Mouse (Mus musculus): Measurements from ENCODE around the gene Rcan1.

The Rcan1 gene

DNA sequence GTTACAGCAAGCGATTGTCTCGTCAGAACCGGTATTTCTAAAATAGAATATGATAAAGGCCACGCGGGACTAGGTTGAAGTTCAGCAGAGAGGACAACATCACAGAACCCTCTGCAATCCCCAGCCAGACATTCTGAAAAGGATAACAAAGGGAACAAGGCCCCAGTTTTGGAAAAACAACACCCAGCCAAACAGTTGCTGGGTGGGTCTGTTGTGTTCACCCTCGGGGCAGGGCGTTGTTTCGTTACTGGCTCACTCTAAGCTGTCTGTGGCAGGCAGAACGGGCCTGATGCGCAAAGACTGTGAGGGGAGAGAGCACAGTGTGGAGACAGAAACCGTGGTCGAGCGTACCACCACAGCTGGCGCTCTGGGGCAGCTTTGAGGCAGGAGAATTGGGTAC lies 2.2 kb downstream of the Rcan1 start:
- DNase-seq (ENCODE audit: low read depth, low spot score), result peak; percentile 72

DNA sequence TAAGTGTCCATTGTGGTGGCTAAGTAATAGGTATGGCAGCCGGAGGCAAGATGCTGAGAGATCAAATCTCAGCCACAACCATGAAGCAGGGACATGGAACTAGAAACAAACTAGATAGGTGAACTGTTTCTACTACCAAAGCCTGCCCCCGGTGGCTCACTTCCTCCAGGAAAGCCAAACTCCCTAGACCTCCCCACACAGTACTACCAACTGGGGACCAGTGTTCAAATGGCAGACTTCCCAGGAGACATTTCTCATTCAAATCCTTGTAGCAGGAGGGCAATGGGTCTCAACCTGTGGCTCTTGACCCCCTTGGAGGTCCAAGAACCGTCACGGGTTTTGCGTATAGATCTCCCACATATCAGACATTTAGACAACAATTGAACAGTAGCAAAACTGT lies 3.6 kb downstream of the Rcan1 start:
- no peak for DNase-seq (ENCODE audit: low read depth, low spot score)

DNA sequence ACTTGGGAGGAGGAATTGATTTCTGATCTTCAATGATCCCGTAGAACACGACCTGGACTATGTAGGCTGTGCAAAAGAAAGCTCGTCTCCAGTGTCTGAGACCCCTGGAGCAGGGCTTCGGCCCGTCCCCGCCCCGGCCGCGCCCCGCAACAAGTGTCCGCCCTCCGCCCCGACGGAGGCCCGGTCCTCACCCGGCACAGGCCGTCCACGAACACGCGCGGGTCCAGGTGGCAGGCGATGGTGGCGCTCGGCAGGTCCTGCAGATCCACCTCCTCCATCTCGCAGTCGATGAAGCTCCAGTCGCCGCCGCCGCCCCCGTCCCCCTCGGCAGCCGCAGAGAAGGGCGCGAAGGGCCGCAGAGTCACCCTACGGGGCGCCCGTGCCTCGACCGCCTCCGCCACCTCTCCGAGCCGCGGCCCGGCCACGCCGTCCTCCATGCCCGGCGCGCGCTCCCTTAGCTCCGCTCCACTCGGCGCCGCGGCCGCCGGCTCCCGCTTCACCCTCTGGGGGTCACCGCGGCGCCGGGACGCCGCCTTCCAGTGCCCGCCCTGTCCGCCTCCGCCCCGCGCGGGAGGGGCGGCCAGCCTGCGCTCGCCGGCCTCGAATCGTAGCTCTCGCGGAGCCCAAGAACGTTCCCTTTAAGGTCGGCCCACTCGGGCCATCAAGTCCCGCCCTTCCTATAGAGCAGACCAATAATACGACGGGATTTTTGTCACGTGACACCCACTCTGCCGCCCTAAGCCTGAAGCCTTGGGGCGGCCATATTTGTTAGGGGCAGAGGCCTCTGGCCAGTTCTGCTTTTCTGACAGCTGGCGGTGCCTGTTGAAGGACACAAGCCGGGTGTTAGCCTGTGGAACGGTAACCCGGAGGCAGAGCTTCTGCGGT lies 4.8 kb downstream of the Rcan1 start:
- DNase-seq (ENCODE audit: low read depth, low spot score), result peak; percentile 92

DNA sequence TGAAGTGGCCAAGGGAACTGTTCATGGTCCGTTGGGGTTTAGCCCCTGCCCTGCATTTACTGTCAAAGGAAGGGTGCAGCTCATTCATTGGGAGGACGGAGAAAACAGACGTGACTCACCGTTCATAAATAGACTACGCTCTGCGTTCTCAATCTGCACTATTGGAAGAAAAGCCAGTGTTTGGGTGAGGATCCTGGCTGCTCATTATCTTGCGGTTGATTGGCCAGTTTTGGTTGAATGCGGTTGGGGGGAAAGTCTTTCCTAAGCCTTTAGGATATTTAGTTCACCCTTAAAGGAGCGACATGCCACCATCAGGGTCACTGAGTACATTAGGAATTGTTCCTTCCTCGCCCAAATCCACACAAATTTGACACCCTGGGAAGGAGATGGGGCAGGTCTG lies 5.4 kb downstream of the Rcan1 start:
- no peak for DNase-seq (ENCODE audit: low read depth, low spot score)

DNA sequence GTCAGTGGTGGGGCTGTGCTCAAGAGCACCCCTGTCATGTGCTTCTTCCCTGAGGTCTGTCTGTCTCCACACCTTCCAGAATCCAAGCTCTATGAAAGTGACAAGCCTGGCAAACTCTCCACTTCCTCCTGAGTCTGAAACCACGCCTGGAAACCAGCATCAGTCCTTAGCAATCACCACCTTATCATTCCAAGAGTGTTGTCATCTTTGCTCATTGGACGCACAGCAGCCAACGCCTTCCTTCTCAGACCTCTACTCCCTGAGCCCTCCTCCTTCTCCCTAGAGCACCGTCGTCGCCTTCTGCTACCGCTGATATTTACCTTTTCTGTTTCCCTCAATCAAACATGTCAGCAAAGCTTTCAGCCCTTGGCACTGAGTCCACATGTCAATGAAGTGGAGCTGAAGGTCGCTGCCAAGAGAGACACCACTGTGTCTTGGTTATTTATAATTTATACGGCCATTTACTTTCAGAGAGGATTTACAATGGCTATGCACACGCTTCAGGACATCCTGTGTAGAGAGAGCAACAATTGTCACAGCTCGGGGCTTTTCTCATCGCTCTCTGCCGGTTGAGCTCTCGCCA lies 6.2 kb downstream of the Rcan1 start:
- no peak for DNase-seq (ENCODE audit: low read depth, low spot score)

DNA sequence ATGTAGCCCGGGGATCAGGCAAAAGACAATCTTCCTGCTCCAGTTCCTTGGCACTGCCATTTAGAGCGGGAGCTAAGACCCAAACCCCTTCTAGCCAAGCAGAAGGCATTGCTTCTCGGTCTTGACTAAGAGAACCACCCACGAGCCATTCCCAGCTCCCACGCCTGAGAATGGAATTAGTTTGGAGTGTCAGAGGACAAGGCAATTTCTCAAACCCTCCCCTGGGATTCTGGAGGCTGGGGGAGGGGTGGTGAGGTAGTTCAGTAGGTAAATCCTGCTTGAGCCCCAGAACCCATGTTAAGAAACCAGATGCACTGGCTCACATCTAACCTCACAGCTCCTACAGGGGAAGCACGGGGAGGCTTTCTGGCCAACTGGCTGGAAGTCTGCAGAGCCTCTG lies 9.3 kb downstream of the Rcan1 start:
- DNase-seq (ENCODE audit: low read depth, low spot score), result no peak

DNA sequence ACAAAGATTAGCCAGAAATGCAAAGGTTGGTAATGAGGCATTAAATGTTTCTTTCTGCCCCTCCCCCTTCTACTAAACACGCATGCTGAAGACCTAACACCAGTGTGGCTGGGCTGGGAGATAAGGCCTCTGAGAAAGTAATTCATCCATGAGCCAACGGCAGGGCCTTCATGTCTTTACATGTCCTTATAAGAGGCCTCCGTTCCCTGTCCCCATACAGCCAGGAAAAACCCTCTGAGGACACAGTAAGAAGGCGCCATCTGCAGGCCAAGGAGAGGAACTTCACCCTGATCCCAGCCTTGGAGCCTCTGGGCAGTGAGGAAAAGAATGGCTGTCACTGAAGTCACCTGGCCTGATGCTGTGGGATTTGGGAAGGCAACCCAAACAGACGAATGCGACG lies 13.1 kb downstream of the Rcan1 start:
- peak; percentile 42 for DNase-seq (ENCODE audit: low read depth, low spot score)

DNA sequence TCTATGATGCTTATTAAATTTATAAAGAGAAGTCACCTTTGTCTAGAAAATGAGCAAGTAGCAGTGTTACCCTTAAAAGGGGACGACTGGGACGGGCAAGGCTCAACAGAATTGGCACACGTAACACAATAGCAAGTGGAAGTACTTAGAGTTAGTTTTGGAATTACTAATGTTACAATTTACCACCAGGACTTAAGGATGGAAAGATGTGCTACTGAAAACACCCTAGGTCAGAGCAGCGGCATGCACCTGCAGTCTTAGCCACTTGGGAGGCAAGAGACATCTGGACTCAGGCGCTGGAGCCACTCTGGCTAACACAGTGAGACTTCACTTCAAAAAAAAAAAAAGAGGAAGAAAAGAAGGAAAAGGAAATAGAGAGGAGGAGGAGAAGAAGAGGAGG lies 14.7 kb downstream of the Rcan1 start:
- no peak for DNase-seq (ENCODE audit: low read depth, low spot score)

DNA sequence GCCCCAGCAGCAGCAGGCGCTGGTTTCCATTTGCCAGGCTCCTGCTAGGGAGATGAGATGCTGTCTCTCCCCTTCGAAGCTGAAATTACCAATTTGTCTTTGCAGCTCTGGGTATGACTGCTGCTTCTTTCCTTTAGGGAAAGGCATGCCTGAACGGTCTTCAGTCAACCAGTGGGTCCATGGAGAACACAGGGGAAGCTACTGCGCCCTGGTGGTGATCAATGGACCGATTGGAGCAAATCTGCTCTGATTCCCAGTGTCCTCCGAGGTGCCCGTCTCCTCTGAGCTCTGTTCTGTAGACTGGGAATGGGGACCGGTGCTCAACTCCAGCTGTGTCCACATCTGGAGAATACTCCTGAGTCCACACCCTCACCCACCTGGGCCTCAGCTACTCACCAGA lies 15.2 kb downstream of the Rcan1 start:
- no peak for DNase-seq (ENCODE audit: low read depth, low spot score)

DNA sequence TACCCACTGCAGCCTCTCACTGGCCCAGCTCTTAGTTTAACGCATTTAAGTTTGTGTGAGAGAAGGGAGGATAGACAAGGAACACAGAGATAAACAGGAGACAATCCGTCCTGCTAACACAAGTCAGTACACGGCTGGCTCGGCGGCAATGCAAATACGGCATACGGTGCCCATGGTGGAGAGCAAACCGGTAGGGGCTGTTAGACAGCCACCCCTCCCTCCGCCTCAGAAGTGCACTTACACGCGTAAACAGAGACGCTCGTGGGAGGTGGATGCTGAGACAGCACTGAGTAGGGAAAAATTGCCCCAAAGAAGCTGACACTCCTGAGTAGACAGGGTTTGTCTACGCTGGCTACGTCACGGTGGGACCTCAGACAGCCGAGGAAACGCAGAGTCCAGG lies 16.2 kb downstream of the Rcan1 start:
- no peak for DNase-seq (ENCODE audit: low read depth, low spot score)

DNA sequence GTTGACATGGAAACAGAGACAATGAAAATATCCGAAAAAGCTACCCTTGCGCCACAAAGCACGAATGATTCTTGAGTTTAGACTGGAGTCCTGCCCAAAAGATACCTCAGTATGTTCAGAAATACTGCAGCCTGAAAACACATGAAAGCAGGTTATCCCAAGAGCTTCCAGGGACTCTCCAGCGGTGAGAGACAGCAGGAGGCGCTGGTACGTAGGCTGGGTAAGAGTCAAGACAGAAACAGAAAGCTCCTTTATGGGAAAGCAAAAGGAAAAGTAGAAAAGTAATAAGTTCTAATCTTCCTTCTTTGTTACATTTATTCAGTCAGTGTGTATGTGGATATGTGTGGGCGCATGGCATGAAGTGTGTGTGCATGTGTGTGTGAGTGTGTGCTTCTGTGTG lies 16.7 kb downstream of the Rcan1 start:
- DNase-seq (ENCODE audit: low read depth, low spot score), result no peak

DNA sequence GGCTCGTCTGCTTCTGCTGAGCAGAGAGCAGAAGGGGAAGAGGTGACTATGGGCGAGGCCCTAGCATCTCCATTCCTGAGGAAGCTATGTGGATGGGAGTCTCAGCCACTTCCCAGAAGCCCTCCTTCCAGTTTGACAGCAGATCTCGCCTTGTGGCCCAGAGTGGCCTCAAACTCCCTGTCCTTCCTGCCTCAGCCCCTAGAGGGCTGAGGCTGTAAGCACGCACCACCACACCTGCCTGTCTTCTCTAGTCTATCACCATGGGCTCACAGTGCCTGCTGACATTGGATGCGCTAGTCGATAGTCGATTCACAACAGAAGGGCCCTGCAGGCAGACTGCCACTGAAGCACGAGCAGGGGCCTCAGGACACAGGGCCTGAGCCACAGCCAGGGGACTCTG lies 18.1 kb downstream of the Rcan1 start:
- DNase-seq (ENCODE audit: low read depth, low spot score), result peak; percentile 59

DNA sequence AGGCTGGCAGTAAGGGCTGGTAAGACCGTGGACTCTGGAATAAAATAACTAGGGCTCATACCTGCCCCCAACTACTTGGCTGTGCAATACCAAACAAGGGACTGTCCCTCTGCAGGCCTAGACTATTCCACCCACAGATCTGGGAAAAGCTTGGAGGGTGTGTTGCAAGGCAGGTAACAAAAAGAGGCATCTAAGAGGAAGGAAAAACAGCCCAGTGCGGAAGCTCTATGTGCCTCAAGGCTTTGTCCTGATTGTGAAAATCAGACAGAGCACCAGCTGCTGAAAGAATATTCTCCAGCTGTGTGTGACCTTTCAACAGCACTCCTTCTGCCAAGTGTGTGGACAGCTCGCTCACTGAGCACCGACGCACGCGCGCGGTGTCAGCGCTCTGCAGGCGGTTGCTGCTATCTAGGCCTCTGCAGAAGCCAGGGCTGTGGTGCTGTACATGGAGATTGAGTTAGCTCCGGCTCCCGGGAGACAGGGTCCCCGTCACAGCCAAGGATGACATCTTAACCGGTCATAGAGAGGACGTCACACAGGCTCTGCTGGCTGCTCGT lies 19.1 kb downstream of the Rcan1 start:
- no peak for DNase-seq (ENCODE audit: low read depth, low spot score)

DNA sequence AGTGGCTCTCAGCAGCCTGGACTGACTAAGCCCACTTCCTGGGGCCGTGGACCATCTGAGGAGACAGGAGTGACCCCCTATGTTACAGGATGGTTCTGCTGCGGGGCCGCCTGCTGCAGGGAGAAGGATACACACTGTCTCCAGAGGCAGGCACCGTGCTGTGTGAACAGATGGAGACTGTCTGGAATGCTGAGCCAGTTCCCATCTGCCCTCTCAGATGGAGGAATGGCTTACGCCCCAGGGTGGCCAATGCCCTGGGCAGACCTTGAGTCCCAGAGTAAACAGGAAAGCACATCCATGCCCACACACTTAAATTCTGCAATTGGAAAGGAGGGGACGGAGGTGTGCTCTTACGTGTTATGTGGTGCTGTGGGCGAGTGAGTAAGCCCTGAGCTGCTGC lies 20.3 kb downstream of the Rcan1 start:
- DNase-seq (ENCODE audit: low read depth, low spot score), result no peak

DNA sequence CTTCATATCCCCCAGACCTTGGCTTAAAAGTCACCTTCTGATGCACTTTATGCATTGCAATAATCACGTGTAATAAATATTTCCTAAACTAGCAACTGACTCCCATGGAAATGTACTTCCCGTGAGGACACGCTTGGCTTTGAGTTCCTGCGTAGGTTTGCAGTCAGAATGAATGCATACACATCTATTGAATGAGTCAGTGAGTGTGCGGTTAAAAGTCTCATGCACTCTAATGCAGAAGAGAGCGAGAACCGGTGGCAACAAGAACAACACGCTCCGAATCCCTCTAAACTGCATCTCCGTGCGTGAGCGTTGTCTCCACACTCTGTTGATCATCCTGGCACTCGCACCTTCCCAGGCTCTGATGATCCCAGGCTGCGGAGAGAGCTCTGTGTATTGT lies 21.6 kb downstream of the Rcan1 start:
- no peak for DNase-seq (ENCODE audit: low read depth, low spot score)

DNA sequence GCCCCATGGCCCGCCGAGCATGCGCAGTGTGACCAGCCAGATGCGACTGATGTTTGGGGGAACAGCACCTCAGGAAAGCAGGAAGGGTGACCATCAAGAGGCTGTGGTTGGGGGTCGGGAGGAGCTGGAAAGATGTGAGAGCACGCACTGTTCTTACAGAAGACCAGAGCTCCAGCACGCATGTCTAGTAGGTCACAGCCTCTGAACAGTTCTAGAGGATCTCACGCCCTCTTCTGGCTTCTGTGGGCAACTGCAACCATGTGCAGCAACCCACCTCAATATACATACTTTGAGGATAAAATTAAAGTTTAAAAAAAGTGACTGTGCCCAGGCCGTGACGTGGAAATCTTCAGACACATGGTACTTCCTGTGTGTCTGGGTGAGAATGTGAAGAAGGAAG lies 25.3 kb downstream of the Rcan1 start:
- no peak for DNase-seq (ENCODE audit: low read depth, low spot score)

DNA sequence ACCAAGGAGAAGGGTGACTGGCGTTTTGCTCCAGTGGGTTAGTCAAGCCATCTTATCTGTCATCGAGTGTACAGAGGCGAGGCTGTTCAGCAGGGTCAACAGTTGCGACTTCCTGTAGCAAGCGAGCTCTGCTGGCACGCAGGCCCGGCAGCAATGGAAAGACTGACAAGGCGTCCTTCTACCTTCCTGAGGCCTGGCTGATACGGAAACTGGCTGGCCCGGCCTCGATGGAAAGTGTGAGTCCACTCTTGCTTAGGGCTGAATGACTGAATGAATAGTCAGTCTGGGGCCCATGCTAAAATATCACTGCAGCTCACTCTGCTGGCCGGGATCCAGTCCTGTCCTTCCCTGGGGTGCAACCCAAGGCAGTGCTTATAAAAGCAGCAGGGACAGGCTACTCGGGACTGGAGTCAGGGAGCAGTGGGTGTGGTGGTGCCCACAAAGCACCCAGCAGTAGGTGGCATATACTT lies 27.0 kb downstream of the Rcan1 start:
- DNase-seq (ENCODE audit: low read depth, low spot score), result no peak

DNA sequence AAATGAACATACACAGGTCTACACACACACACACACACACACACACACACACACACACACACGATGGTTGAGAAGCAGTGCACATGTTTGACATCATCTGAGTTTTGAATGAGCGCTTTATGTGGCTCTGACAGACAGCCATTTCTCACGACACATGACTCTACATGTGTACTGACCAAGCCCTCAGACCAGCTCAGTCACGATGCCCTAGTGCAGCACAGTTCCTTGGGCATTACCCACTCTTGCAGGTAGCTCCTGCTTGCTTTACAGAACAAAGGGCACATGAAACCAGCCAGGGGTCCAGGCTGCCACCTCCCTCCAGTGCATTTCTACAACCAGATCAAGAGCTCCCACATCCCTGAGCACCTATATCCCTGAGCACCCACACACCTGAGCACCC lies 27.7 kb downstream of the Rcan1 start:
- DNase-seq (ENCODE audit: low read depth, low spot score), result no peak

DNA sequence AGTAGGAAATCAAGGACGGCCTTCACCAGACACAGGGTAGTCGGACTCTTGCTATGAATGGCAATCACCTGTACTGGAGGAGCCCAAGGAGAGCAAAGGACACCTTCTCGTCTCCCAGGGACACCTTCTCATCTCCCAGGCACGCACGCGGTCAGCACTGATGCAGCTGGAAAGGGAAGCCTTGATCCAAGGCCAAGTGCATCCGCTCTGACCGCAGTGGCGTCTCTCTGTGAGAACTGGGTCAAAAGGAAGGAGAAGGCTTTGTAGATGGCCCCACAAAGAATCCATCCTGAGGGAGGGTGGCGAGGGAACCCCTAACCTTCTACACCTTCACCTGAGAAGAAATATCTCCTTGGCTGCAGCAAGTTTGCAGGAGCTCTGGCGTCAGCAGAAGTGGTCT lies 28.5 kb downstream of the Rcan1 start:
- DNase-seq (ENCODE audit: low read depth, low spot score), result no peak

DNA sequence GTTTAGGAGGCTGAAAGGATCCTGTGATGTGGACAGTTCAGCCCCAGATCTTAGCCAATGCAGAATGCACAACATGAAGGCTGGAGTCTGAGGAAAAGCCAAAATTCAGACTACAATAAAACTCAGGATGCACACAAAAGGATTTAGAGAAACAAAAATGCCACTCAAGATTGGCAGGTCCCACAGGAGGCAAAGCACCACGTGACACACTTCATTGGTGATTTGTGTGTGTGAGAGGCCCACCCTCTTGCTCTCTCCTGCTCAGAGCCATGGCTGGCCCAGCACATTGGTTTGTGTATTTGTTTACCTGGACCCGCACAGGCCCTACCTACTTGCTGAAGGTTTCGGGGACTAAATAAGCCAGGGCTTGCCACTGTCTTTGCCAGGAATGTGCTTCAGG lies 29.5 kb downstream of the Rcan1 start:
- DNase-seq (ENCODE audit: low read depth, low spot score), result no peak

DNA sequence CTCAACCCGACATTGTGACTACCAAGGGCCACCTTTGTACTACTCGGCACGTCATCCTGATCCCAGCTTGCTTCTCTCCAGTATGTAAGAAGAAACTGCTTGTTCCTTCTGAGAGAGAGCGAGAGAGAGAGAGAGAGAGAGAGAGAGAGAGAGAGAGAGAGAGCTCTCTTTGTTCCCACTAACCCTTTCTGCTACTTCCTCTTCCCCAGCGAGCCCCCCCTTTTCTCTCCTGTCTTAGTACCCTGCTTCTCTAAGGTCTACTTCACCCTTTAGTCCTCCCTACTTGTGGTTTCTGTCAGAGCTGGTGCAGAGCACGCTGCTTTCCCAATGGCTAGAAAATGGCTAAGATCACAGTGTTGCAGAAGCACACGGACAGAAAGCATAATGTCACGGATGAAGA lies 30.4 kb downstream of the Rcan1 start:
- no peak for DNase-seq (ENCODE audit: low read depth, low spot score)

DNA sequence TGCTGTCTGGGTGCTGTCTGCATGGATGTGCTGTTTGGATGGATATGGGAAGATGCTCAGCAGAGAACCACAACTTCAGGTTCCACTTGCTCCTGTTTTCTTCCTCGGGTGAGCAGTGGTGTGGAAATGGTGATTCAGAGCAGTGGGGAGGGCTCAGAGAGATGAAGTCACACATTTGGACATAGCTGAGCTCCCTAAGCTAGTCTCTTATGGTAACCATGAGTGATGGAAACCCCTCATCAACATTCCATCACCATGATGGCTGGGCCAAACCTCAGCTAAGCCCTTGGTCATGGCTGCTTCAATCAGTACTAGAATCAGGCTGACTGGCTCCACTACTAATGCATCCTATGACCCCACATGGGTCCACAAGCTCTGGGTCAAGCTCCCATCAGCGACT lies 30.9 kb downstream of the Rcan1 start:
- no peak for DNase-seq (ENCODE audit: low read depth, low spot score)

DNA sequence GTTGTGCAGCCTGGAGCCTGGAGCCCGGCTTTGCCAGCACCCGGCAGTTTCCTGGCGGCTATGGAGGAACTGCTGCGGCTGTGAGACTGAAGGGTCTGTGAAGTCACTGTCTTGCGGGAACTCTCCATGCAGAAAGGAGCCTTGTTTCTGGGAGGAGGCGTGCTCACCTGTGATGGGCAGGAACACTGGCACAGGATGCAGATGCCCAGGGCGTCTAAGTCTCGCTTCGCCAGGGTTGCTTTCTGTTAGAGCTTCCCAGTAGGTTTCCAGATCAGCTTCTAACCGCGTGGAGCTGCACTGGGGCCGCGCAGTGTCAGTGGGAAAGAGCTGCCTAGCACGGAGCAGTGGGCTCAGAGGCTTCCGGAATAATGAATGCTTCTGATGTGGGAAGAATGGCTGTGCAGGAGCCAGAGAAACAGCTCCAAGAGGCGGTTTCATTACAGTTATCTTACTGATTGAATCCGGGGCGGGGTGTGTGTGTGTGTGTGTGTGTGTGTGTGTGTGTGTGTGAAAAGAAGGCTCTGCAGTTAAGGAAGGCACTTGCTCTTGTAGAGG lies 35.2 kb downstream of the Rcan1 start:
- no peak for DNase-seq (ENCODE audit: low read depth, low spot score)
